Mouse (Mus musculus): ENCODE measurements around the gene Rsg1.

GRCm38 (mm10) chr4:141267837-141268236 is 54.1 kb downstream of the Rsg1 start:
- TF ChIP-seq CTCF (IDR thresholded peaks at IDR 0.05; ENCODE audit: low read depth), result peak; percentile 87
- no peak for TF ChIP-seq EP300 (IDR thresholded peaks at IDR 0.05; ENCODE audit: low read depth)
